Mouse (Mus musculus) forebrain, embryonic 16.5 days (tissue): Measurements from ENCODE around the gene Trim30a. TPM values are rescaled to one million over a fixed set of nuclear protein-coding genes. Genes with fewer than 3 reads are reported as not detected.
"Not testable (repeated sequence)": the region's sequence is repeated elsewhere in the genome, so short reads cannot be mapped to it uniquely, and the experiment has no call there.

Source experiments
- ATAC-seq: fragments of 200-750 bp; cut with Nextera tagmentation; 2 replicates; pipeline ENCODE4 v1.8.0; 2017; ENCODE audit warnings: mild to moderate bottlenecking, moderate library complexity
- H3K27ac ChIP-seq: fragments of 300-500 bp; sonication (generic); 2 replicates; pipeline ENCODE4 v1.5.1; 2014; ENCODE audit warnings: low read length, control low read depth
- H3K27me3 ChIP-seq: fragments of 300-500 bp; sonication (generic); replicated peaks from 2 replicates; pipeline ENCODE4 v1.6.1; 2014; ENCODE audit warnings: low read length; ENCODE audit not compliant: control insufficient read depth, insufficient read depth
- H3K36me3 ChIP-seq: fragments of 300-500 bp; sonication (generic); 2 replicates; pipeline ENCODE4 v1.6.1; 2014; ENCODE audit not compliant: control insufficient read depth, insufficient read depth
- H3K4me1 ChIP-seq: fragments of 300-500 bp; sonication (generic); replicated peaks from 2 replicates; pipeline ENCODE4 v1.6.1; 2014; ENCODE audit warnings: low read length; ENCODE audit not compliant: control insufficient read depth, insufficient read depth
- H3K4me2 ChIP-seq: fragments of 300-500 bp; sonication (generic); 2 replicates; pipeline ENCODE4 v1.6.1; 2014; ENCODE audit warnings: mild to moderate bottlenecking, low read length, control low read depth
- H3K4me3 ChIP-seq: fragments of 300-500 bp; sonication (generic); replicated peaks from 2 replicates; pipeline ENCODE4 v1.5.1; 2014; ENCODE audit warnings: mild to moderate bottlenecking, low read length, control low read depth
- H3K9ac ChIP-seq: fragments of 300-500 bp; sonication (generic); replicated peaks from 2 replicates; pipeline ENCODE4 v1.6.1; 2014; ENCODE audit warnings: low read depth, low read length, control low read depth
- H3K9me3 ChIP-seq: fragments of 300-500 bp; sonication (generic); 2 replicates; pipeline ENCODE4 v1.6.1; 2016; ENCODE audit warnings: low read length; ENCODE audit not compliant: control insufficient read depth
- WGBS: fragments of 180-500 bp; shearing (Covaris S2); extraction: QIAGEN DNeasy Blood & Tissue Kit; methylation state at CpG from one replicate; pipeline ENCODE4 v1.1.7; 2014; 5-methylcytosine and 5-hydroxymethylcytosine counted together
- polyA plus RNA-seq: library from polyadenylated mRNA; unstranded; fragments of >200 nt; fragmentation: Nextera tagmentation; extraction: Ambion mirVana; gene quantifications from 2 replicates; pipeline ENCODE4 v1.2.1, GENCODE M21; 2015

Gene Trim30a
- 0.42 and 0.70 TPM in 2 replicates for polyA plus RNA-seq

DNA sequence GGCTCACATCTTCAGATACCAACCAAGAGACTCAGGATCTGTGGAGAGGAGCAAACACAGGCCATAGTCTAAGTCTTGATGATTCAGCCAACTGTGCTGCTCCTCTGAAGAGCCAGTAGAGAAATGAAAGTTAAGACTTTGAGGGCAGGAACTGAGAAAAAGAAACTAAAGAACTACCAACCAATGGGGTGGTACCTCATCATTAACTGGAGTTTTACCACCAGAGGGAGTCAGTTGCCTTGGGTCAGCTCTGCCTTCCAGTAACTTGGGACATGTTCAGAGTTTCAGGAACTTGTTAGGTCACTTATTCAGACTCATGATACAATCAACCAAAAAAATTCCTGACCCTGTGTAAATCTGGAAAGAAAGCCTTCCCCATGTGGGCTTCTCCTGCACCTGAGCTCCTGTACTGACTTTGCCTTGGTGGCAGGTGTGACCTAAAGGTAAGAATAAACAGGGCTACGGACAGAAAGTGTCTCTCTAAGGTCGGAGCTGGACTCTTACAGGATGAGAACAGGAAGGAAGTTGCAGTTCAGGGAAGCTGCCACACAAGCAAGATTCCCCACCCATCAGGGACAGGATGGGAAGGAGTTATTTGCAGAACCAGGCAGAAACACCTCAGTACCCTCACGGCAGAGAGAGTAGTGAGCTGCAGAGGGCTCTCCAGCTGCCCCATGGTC, at the start of gene Trim30a:
Gene Trim30a (minus strand): TSS at position 129 of the 680 bp plus-strand sequence.
- Histone ChIP-seq H3K9me3 (no peaks in the 10 kb centered on the region), H3K9ac (no peak within 1 kb of the TSS), H3K27me3 (no peaks in the 10 kb centered on the region), H3K4me1 (no peaks in the 10 kb centered on the region), H3K4me3 (no peak within 1 kb of the TSS), H3K27ac (no peak within 1 kb of the TSS), H3K4me2 (no peak within 1 kb of the TSS), H3K36me3 (no peaks in the 10 kb centered on the region)
- ATAC-seq: no peak
- 76% methylated on average over 3 of the region's 3 CpGs for WGBS

GRCm38 (mm10) chr7:104507421-104508065, 42.5 kb upstream of the Trim30a start, which contains the start of gene Trim30d:
Gene Trim30d, minus strand, starts transcription at chr7:104507849.
- not testable (repeated sequence) for H3K27ac ChIP-seq, H3K4me2 ChIP-seq, ATAC-seq, H3K36me3 ChIP-seq, H3K27me3 ChIP-seq, H3K9me3 ChIP-seq, H3K4me3 ChIP-seq, H3K9ac ChIP-seq, H3K4me1 ChIP-seq

DNA sequence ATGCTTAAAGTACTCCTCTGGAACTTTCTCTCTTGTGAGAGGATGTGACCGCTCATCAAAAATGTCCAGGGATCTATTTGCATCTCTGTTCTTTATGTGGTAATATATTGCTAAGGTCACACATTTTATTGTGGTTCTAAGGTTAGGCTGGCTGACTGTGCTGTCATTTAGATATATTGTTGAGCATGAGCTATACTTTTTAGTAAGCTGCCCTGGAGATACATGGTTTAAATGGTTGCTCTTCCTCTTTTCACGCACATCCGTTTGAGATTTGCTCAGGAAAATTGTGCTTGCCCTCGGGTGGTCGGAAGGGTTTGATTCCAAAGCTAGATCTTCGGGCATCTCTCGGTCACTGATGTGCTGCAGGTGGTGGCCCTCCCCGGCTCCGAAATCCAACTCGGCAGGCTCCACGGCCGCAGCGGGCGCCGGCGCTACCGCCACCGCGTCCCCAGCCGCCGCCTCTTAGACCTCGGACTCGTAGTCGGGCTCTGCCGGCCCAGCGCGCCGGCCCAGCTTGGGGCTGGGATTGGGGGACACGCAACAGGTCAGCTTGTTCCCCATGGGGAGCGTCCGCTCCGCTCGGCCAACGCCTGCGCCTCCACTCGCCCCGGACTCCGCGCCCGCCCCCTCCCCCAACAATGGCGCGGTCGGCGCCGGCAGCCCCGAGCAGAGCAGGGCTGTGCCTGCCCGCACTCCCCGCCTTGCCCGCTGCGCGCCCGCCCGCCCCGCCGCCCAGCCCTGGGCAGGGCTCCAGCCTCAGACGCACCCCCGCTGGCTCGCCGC, 36.8 kb upstream of the Trim30a start:
- H3K4me2 ChIP-seq: peak overlapping the region; percentile 54
- H3K36me3 ChIP-seq: no peaks in the 10 kb centered on the region
- H3K27ac ChIP-seq: no peak overlapping the region
- WGBS: 3% methylated on average over 58 of the region's 59 CpGs
- no peaks in the 10 kb centered on the region for H3K9me3 ChIP-seq
- no peaks in the 10 kb centered on the region for H3K4me1 ChIP-seq
- ATAC-seq: peak; percentile 96
- peak overlapping the region; percentile 44 for H3K4me3 ChIP-seq
- H3K9ac ChIP-seq: peak overlapping the region; percentile 48
- H3K27me3 ChIP-seq: no peaks in the 10 kb centered on the region

GRCm38 (mm10) chr7:104501186-104501585, 36.2 kb upstream of the Trim30a start:
- ATAC-seq, H3K27me3 ChIP-seq, H3K27ac ChIP-seq, H3K36me3 ChIP-seq, H3K9ac ChIP-seq, H3K4me2 ChIP-seq, H3K9me3 ChIP-seq, H3K4me3 ChIP-seq, H3K4me1 ChIP-seq: not testable (repeated sequence)
- 76% methylated on average over 6 of the region's 6 CpGs for WGBS

DNA sequence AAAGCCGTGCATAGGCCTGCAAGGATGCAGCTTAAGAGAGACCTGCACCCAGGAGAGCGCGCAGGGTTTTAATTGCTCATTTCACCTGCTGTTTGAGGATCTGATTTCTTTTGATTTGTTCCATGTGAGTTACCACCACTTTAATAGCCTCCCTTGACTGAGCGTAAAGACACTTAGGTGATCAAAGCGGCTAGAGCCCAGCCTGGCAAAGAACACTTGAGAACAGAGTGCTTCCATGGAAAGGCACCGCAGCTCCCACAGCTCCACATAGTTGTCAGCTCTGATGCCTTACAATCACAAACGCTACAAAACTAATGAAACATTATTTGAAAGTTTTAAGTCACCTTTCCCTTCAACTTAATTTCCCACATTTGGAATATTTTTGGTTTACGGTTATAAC, 34.5 kb upstream of the Trim30a start:
- not testable (repeated sequence) for H3K27me3 ChIP-seq, H3K9ac ChIP-seq, ATAC-seq, H3K4me1 ChIP-seq, H3K4me2 ChIP-seq, H3K4me3 ChIP-seq, H3K36me3 ChIP-seq, H3K27ac ChIP-seq, H3K9me3 ChIP-seq
- 26% methylated on average over 6 of the region's 8 CpGs for WGBS

DNA sequence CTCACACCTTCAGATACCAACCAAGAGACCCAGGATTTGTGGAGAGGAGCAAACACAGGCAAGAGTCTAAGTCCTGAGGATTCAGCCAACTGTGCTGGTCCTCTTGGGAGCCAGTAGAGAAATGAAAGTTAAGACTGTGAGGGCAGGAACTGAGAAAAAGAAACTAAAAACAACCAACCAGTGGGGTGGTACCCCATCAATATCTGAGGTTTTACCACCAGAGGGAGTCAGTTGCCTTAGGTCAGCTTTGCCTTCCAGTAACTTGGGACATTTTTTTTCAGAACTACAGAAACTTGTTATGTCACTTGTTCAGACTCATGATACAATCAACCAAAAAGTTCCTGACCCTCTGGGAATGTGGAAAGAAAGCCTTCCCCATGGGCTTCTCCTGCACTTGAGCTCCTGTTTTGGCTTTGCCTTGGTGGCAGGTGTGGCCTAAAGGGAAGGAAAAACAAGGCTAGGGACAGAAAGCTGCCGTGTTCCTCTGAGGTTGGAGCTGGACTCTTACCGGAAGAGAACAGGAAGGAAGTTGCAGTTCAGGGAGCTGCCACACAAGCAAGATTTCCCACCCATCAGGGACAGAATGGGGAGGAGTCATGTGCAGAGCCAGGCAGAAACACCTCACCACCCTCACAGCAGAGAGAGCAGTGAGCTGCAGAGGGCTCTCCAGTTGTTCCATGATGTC, 18.9 kb downstream of the Trim30a start:
- Histone ChIP-seq H3K36me3 (no peaks in the 10 kb centered on the region), H3K27ac (no peak overlapping the region), H3K27me3 (no peaks in the 10 kb centered on the region), H3K4me3 (no peak overlapping the region), H3K4me2 (no peak overlapping the region), H3K9ac (no peak overlapping the region), H3K9me3 (no peaks in the 10 kb centered on the region), H3K4me1 (no peaks in the 10 kb centered on the region)
- ATAC-seq: no peak
- WGBS: 75% methylated on average over 2 of the region's 2 CpGs

GRCm38 (mm10) chr7:104404460-104404950, 60.5 kb downstream of the Trim30a start:
- Histone ChIP-seq H3K27ac (no peak overlapping the region), H3K9ac (no peak overlapping the region), H3K27me3 (no peaks in the 10 kb centered on the region), H3K9me3 (no peaks in the 10 kb centered on the region), H3K4me2 (no peak overlapping the region), H3K4me3 (no peak overlapping the region), H3K36me3 (no peaks in the 10 kb centered on the region), H3K4me1 (no peaks in the 10 kb centered on the region)
- ATAC-seq: no peak
- WGBS: 94% methylated on average over 3 of the region's 3 CpGs

- H3K4me2 ChIP-seq: no peak overlapping the region
- ATAC-seq: no peak
- no peaks in the 10 kb centered on the region for H3K27me3 ChIP-seq
- H3K9ac ChIP-seq: no peak overlapping the region
- no peaks in the 10 kb centered on the region for H3K9me3 ChIP-seq
- H3K4me1 ChIP-seq: no peaks in the 10 kb centered on the region
- H3K4me3 ChIP-seq: no peak overlapping the region
- H3K27ac ChIP-seq: no peak overlapping the region
- H3K36me3 ChIP-seq: no peaks in the 10 kb centered on the region
Measured at GRCm38 (mm10) chr7:104401140-104401539, 63.9 kb downstream of the Trim30a start.

DNA sequence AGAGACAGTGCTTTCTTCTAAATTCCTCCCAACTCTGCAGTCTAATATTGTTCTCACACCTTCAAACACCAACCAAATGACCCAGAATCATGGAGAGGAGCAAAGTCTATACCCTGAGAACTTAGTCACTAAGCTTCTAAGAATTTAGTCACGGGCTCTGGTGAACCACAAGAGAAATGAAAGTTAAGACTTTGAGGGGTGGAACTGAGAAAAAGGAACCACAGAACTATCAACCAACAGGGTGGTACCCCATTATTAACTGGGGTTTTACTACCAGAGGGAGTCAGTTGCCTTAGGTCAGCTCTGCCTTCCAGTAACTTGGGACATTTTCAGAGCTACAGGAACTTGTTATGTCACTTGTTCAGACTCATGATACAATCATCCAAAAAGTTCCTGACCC, 64.3 kb downstream of the Trim30a start, which contains the start of gene Trim30c:
Gene Trim30c (minus strand): TSS at position 140 of the 400 bp plus-strand sequence.
- no peak within 1 kb of the TSS for H3K27ac ChIP-seq
- H3K9ac ChIP-seq: no peak within 1 kb of the TSS
- ATAC-seq: no peak
- no peaks in the 10 kb centered on the region for H3K27me3 ChIP-seq
- WGBS: 81% methylated on average over 1 of the region's 1 CpGs
- no peak within 1 kb of the TSS for H3K4me2 ChIP-seq
- H3K9me3 ChIP-seq: no peaks in the 10 kb centered on the region
- no peaks in the 10 kb centered on the region for H3K4me1 ChIP-seq
- no peaks in the 10 kb centered on the region for H3K36me3 ChIP-seq
- no peak within 1 kb of the TSS for H3K4me3 ChIP-seq
